Mouse (Mus musculus): ENCODE measurements around the gene Znrf1.

DNA sequence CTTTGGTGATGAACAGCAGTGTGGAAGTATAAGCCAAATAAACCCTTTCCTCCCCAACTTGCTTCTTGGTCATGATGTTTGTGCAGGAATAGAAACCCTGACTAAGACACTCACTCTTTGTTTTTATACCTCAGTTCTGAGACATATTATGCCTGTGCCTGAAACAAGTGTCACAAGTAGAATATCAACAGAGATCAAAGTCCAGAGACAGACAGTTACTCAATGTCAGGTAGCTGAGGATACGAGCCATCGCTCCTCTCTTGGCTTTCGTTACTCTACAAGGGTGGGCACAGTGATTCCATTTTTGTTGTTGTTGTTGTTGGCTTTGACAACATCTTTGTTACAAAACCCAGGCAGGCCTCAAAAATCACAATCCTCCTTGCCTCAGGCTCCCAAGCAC lies 97.1 kb downstream of the Znrf1 start:
- TF ChIP-seq POLR2A (IDR thresholded peaks at IDR 0.05; ENCODE audit: borderline replicate concordance, low read depth, low read length) (no peak), CTCF (IDR thresholded peaks at IDR 0.05; ENCODE audit: low read depth, low read length) (no peak)

Measured in bone marrow macrophage, adult 2 months (primary cell).